Mouse (Mus musculus) stomach, embryonic 16.5 days (tissue): ENCODE measurements around the gene B4galt3. TPM values are rescaled to one million over a fixed set of nuclear protein-coding genes. Genes with fewer than 3 reads are reported as not detected.
A peak's percentile ranks its signal among the peaks of the same experiment; 100 is the strongest.

Source experiments
- ATAC-seq: fragments of 200-750 bp; cut with Nextera tagmentation; 2 replicates; pipeline ENCODE4 v1.8.0; 2017; ENCODE audit warnings: moderate number of reproducible peaks, moderate TSS enrichment; ENCODE audit not compliant: insufficient read depth, low FRiP score
- H3K27ac ChIP-seq: fragments of 300-500 bp; sonication (generic); 2 replicates; pipeline ENCODE4 v1.5.1; 2014; ENCODE audit warnings: low read length
- H3K27me3 ChIP-seq: fragments of 300-500 bp; sonication (generic); 2 replicates; pipeline ENCODE4 v1.6.1; 2014; ENCODE audit warnings: low read length, control low read depth, mixed read lengths; ENCODE audit not compliant: control insufficient read depth, insufficient read depth
- H3K36me3 ChIP-seq: fragments of 300-500 bp; sonication (generic); 2 replicates; pipeline ENCODE4 v1.6.1; 2014; ENCODE audit warnings: low read length; ENCODE audit not compliant: control insufficient read depth, insufficient read depth
- H3K4me1 ChIP-seq: fragments of 300-500 bp; sonication (generic); 2 replicates; pipeline ENCODE4 v1.6.1; 2014; ENCODE audit warnings: low read length, control low read depth, mixed read lengths; ENCODE audit not compliant: control insufficient read depth, insufficient read depth
- H3K4me2 ChIP-seq: fragments of 300-500 bp; sonication (generic); 2 replicates; pipeline ENCODE4 v1.6.1; 2014; ENCODE audit warnings: low read depth, low read length, mixed read lengths
- H3K4me3 ChIP-seq: fragments of 300-500 bp; sonication (generic); replicated peaks from 2 replicates; pipeline ENCODE4 v1.5.1; 2014; ENCODE audit warnings: mild to moderate bottlenecking, low read length
- H3K9ac ChIP-seq: fragments of 300-500 bp; sonication (generic); 2 replicates; pipeline ENCODE4 v1.6.1; 2014; ENCODE audit warnings: low read length
- H3K9me3 ChIP-seq: fragments of 300-500 bp; sonication (generic); replicated peaks from 2 replicates; pipeline ENCODE4 v1.6.1; 2016; ENCODE audit warnings: low read length, control low read depth; ENCODE audit not compliant: control insufficient read depth
- WGBS: fragments of 180-500 bp; shearing (Covaris S2); extraction: QIAGEN DNeasy Blood & Tissue Kit; methylation state at CpG from one replicate; pipeline ENCODE4 v1.1.7; 2014; 5-methylcytosine and 5-hydroxymethylcytosine counted together
- polyA plus RNA-seq: library from polyadenylated mRNA; unstranded; fragments of >200 nt; fragmentation: Nextera tagmentation; extraction: Ambion mirVana; gene quantifications from 2 replicates; pipeline ENCODE4 v1.2.1, GENCODE M21; 2015

Gene B4galt3
- polyA plus RNA-seq, 1 experiment from 2014 or later = 71.5 TPM

DNA sequence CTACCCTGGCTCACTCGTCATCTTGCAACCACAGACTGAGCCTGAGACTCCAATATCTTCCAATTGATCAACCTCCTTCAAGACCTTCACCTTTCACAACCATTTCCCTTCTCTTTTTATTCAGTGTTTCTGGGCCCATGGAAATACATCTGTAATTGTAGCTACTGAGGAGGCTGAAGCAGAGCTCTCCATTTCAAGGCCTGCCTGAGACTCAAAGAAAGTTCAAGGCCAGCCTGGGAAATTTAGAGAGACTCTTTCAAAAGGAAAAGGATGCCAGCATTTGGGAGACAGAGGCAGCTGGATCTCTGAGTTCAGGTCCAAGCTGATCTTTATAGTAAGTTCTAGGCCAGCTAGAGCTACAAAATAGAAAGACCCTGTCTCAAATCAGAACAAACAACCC is 42.2 kb upstream of the B4galt3 start:
- H3K9me3 ChIP-seq = no peaks in the 10 kb centered on the region
- 0 out of 2 replicates have a peak, but pooled peaks cover 4% of the 10 kb centered on the region for H3K4me1 ChIP-seq
- no peak overlapping the region for H3K27ac ChIP-seq
- H3K4me2 ChIP-seq = no peak overlapping the region
- no peak overlapping the region for H3K9ac ChIP-seq
- WGBS = 74% methylated on average over 1 of the region's 1 CpGs
- H3K36me3 ChIP-seq = no peaks in the 10 kb centered on the region
- no peaks in the 10 kb centered on the region for H3K27me3 ChIP-seq
- no peak overlapping the region for H3K4me3 ChIP-seq
- no peak for ATAC-seq

DNA sequence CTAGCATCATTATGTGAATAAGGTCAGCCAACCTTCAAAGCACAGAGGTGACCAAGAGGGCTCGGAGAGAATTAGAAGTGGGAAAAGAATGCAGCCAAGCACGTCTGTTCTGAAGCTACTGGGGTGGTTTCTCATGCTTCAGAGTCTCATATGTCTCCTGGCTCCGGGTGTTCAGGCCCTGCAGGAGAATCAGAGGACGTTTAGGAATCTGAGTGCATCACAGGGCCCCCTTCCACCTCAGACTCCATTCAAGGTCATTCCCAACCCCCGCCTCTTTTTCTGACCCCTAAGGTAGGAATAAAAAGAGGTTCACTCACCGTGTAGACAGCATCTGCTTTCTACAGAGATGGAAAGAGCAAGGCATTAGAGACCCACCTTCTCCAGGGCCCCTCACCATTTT is 40.4 kb upstream of the B4galt3 start:
- Histone ChIP-seq H3K9ac (no peak overlapping the region), H3K27me3 (no peaks in the 10 kb centered on the region), H3K4me3 (no peak overlapping the region), H3K4me1 (no peaks in the 10 kb centered on the region), H3K9me3 (no peaks in the 10 kb centered on the region), H3K27ac (no peak overlapping the region), H3K36me3 (0 out of 2 replicates have a peak, but pooled peaks cover 7% of the 10 kb centered on the region), H3K4me2 (no peak overlapping the region)
- 67% methylated on average over 6 of the region's 6 CpGs for WGBS
- no peak for ATAC-seq

DNA sequence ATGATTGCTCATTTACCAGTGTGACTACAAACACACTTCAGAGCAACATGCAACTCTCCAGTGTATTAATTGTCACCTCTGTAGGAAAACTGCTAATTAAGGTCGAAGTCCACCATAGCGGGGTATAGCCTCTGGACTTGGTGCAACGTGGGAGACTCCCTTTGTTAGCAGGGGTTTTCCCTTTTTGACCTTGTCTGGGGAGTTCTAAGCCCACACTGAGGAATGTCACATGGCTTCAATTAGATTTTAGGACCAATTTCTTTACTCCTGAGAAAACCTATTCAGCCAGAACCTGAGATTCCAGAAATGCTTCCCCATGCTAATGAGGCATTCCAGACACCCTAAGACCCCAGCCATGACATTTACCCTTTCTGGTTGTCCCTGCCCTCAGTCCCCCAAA is 39.9 kb upstream of the B4galt3 start:
- H3K27ac ChIP-seq = no peak overlapping the region
- H3K9ac ChIP-seq = no peak overlapping the region
- H3K9me3 ChIP-seq = no peaks in the 10 kb centered on the region
- H3K4me2 ChIP-seq = no peak overlapping the region
- 0 out of 2 replicates have a peak, but pooled peaks cover 12% of the 10 kb centered on the region for H3K36me3 ChIP-seq
- no peaks in the 10 kb centered on the region for H3K4me1 ChIP-seq
- no peak overlapping the region for H3K4me3 ChIP-seq
- 64% methylated on average over 3 of the region's 3 CpGs for WGBS
- H3K27me3 ChIP-seq = no peaks in the 10 kb centered on the region
- no peak for ATAC-seq

DNA sequence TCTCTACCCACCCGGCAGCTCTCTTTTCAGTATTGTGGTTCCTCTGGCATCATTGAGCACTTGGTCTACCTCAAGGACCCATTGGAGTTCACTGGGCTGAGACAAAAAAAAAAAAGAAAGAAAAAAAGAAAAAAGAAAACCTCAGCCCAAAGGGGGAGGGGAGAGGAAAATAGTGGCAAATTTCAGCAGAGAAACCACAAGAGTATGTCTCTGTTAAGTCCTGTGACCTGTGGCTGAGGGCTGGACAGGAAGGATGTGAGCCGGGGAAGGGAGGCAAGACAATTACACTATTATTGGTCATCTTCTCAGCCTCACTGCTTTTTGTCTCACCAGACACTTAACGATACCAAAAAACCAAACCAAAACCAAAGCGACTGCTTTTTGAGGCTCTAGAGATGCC is 38.3 kb upstream of the B4galt3 start:
- Histone ChIP-seq H3K36me3 (peaks cover 20% of the 10 kb centered on the region), H3K9ac (no peak overlapping the region)
- WGBS = 80% methylated on average over 4 of the region's 4 CpGs

DNA sequence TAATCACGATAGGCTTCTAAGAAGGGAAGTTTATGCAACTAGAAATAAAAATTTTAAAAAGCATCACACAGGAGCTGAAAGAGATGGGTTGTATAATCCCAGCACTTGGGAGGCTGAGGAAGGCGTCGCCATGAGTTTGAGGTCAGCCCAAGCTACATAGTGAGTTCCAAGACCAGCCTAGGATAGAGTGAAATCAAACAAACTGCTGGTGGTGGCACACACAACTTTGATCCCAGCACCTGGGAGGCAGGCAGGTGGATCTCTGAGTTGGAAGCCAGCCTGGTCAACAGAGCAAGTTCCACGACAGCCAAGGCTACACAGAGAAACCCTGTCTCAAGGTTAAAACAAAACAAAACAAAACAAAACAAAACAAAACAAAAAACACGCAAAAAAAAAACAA is 37.8 kb upstream of the B4galt3 start:
- Histone ChIP-seq H3K27me3 (no peaks in the 10 kb centered on the region), H3K36me3 (peaks cover 23% of the 10 kb centered on the region), H3K4me2 (no peak overlapping the region), H3K4me3 (no peak overlapping the region), H3K4me1 (no peaks in the 10 kb centered on the region), H3K9me3 (no peaks in the 10 kb centered on the region), H3K9ac (no peak overlapping the region), H3K27ac (no peak overlapping the region)
- 82% methylated on average over 5 of the region's 5 CpGs for WGBS
- ATAC-seq = no peak

More for the DNA sequence above, 38.3 kb upstream of the B4galt3 start:
- no peaks in the 10 kb centered on the region for H3K4me1 ChIP-seq
- H3K4me2 ChIP-seq = no peak overlapping the region
- H3K9me3 ChIP-seq = no peaks in the 10 kb centered on the region
- ATAC-seq = no peak
- H3K27me3 ChIP-seq = no peaks in the 10 kb centered on the region
- H3K27ac ChIP-seq = no peak overlapping the region
- H3K4me3 ChIP-seq = no peak overlapping the region

DNA sequence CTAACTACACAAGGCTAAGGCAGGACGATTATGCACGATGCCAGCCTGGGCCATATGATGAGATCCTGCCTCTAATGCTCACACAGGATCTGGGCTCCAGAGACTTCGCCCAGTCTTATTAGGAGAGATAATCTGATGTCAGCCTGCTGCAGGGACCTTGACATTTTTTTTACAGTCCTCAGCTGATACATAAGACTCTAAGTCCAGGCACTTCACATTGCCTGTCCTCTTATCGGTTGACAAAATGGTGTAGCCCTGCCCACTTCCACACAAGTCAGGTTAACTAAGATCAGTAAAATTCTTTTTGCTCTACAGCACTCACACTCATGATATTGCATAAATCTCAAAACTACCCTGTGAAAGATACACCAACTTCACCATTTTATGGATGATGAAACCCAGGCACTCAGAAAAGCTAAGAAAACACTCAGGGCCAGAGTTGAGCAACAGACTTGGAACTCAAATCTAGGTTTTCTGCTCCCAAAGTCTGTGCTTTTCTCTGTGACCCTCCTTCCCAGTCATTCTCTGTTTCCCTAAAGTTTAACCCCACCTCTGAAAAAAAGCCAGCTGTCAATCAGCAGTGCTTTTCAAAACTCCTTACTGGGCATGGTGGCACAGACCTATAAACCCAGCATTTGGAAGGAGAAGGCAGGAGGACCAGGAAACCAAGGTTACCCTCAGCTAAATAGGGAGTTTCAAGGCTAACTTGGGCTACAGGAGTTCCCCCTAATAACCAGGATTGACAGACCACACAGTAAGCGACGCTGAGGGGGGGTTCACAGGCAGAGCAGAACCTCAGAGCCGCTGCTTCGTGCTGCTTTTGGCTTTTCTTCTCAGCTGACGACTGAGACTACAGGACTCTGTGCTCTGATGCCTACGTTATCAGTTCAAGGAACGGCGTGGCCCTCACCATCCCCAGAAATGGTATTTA is 37.1 kb upstream of the B4galt3 start:
- no peaks in the 10 kb centered on the region for H3K9me3 ChIP-seq
- 79% methylated on average over 12 of the region's 12 CpGs for WGBS
- H3K4me2 ChIP-seq = no peak overlapping the region
- no peak overlapping the region; the same call in 1 of the 2 replicates for H3K27ac ChIP-seq
- no peak for ATAC-seq
- H3K36me3 ChIP-seq = peaks cover 30% of the 10 kb centered on the region
- H3K27me3 ChIP-seq = no peaks in the 10 kb centered on the region
- H3K9ac ChIP-seq = no peak overlapping the region
- peak overlapping the region; percentile 16 for H3K4me3 ChIP-seq
- no peaks in the 10 kb centered on the region for H3K4me1 ChIP-seq

GRCm38 (mm10) chr1:171234126-171234525 is 36.0 kb upstream of the B4galt3 start, which contains the start of gene Fcer1g:
Gene Fcer1g, minus strand, starts transcription at chr1:171234365.
- 84% methylated on average over 14 of the region's 14 CpGs for WGBS
- no peak for ATAC-seq
- H3K27me3 ChIP-seq = no peaks in the 10 kb centered on the region
- H3K36me3 ChIP-seq = peaks cover 36% of the 10 kb centered on the region
- H3K4me2 ChIP-seq = no peak within 1 kb of the TSS
- no peak within 1 kb of the TSS; the same call in 1 of the 2 replicates for H3K27ac ChIP-seq
- peak within 1 kb of the TSS; percentile 16 for H3K4me3 ChIP-seq
- H3K9ac ChIP-seq = no peak within 1 kb of the TSS
- H3K9me3 ChIP-seq = no peaks in the 10 kb centered on the region
- no peaks in the 10 kb centered on the region for H3K4me1 ChIP-seq

- Histone ChIP-seq H3K4me2 (no peak overlapping the region), H3K4me3 (no peak overlapping the region), H3K27me3 (no peaks in the 10 kb centered on the region), H3K9ac (no peak overlapping the region), H3K27ac (no peak overlapping the region), H3K4me1 (no peaks in the 10 kb centered on the region), H3K36me3 (peaks cover 36% of the 10 kb centered on the region), H3K9me3 (no peaks in the 10 kb centered on the region)
- WGBS = 90% methylated on average over 4 of the region's 4 CpGs
- no peak for ATAC-seq
Measured at GRCm38 (mm10) chr1:171234538-171234937, 35.6 kb upstream of the B4galt3 start.

DNA sequence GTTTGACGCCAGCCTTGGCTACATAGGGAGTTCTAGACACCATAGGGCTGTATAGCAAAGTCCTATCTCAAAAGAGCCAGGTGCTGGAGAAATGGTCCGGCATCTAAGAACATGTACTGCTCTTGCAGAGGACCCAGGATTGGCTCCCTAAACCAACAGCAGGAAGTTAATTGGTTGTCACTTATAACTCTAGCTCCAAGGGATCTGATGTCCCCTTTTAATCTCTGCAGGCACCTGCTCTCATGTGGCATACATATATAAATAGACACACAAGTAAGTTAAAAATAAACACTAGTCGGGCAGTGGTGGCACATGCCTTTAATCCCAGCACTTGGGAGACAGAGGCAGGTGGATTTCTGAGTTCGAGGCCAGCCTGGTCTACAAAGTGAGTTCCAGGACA is 34.3 kb upstream of the B4galt3 start:
- Histone ChIP-seq H3K4me2 (no peak overlapping the region), H3K27ac (no peak overlapping the region), H3K4me3 (no peak overlapping the region), H3K27me3 (no peaks in the 10 kb centered on the region), H3K9ac (no peak overlapping the region), H3K9me3 (no peaks in the 10 kb centered on the region), H3K36me3 (peaks cover 37% of the 10 kb centered on the region), H3K4me1 (0 out of 2 replicates have a peak, but pooled peaks cover 2% of the 10 kb centered on the region)
- no peak for ATAC-seq
- 76% methylated on average over 4 of the region's 4 CpGs for WGBS
